Mouse (Mus musculus): Measurements from ENCODE around the gene Strc.

- no peak for TF ChIP-seq CTCF (conservative IDR thresholded peaks at IDR 0.05; ENCODE audit: low read length)
- TF ChIP-seq POU5F1 (IDR thresholded peaks at IDR 0.05; ENCODE audit: borderline replicate concordance, low read length): no peak
Measured at GRCm38 (mm10) chr2:121357961-121358360, 29.0 kb downstream of the Strc start.
